In genomic region chr8:120505082-120505511, GRCm38 (mm10) we compare ENCODE assay signal across 7 mouse cellular contexts.
DNase-seq lines count a peak whose midpoint lies in the region; ATAC-seq and TF ChIP-seq lines count a peak whose summit lies in the region.

No protein-coding gene starts in this region.

- peaks cover 42% of the 10 kb centered on the region for H3K4me1 ChIP-seq in lung, postnatal 0 days (ENCODE audit: insufficient read depth, low read depth, low read length)
- peaks cover 100% of the 10 kb centered on the region for H3K4me1 ChIP-seq in embryonic facial prominence, embryonic 10.5 days
- peaks cover 89% of the 10 kb centered on the region for H3K4me1 ChIP-seq in intestine, embryonic 15.5 days (replicated peaks)
- H3K4me1 ChIP-seq in neural tube, embryonic 12.5 days, result peaks cover 100% of the 10 kb centered on the region

- no peak for TF ChIP-seq CTCF in lung, postnatal 0 days (IDR thresholded peaks at IDR 0.05)

- 0 out of 2 replicates have a peak overlapping the region, but pooled peaks have one; percentile 43 for H3K27ac ChIP-seq in lung, postnatal 0 days (ENCODE audit: low read length)
- H3K27ac ChIP-seq in embryonic facial prominence, embryonic 10.5 days (replicated peaks), result peak overlapping the region; percentile 65
- H3K27ac ChIP-seq in intestine, embryonic 15.5 days, result peak overlapping the region; percentile 68; the same call in 1 of the 2 replicates
- H3K27ac ChIP-seq in neural tube, embryonic 12.5 days, result peak overlapping the region; percentile 82

- no peak for ATAC-seq in lung, postnatal 0 days
- ATAC-seq in intestine, embryonic 15.5 days, result no peak
- ATAC-seq in neural tube, embryonic 12.5 days (ENCODE audit: low FRiP score, low read depth), result no peak

- no peak for TF ChIP-seq EP300 in lung, postnatal 0 days (IDR thresholded peaks at IDR 0.05)

- H3K27me3 ChIP-seq in lung, postnatal 0 days (replicated peaks; ENCODE audit: insufficient read depth, low read length), result no peaks in the 10 kb centered on the region
- H3K27me3 ChIP-seq in embryonic facial prominence, embryonic 10.5 days (replicated peaks; ENCODE audit: low read depth, poor library complexity, severe bottlenecking), result peaks cover 55% of the 10 kb centered on the region
- H3K27me3 ChIP-seq in intestine, embryonic 15.5 days (replicated peaks), result no peaks in the 10 kb centered on the region
- no peaks in the 10 kb centered on the region for H3K27me3 ChIP-seq in neural tube, embryonic 12.5 days (replicated peaks)

- H3K9me3 ChIP-seq in lung, postnatal 0 days (ENCODE audit: low read length), result no peaks in the 10 kb centered on the region
- H3K9me3 ChIP-seq in embryonic facial prominence, embryonic 10.5 days, result no peaks in the 10 kb centered on the region
- no peaks in the 10 kb centered on the region for H3K9me3 ChIP-seq in intestine, embryonic 15.5 days
- H3K9me3 ChIP-seq in neural tube, embryonic 12.5 days, result no peaks in the 10 kb centered on the region

- 9% methylated on average over 19 of the region's 19 CpGs for WGBS in lung, postnatal 0 days
- WGBS in embryonic facial prominence, embryonic 10.5 days, result 2% methylated on average over 19 of the region's 19 CpGs
- whole genome bisulfite sequencing in intestine, embryonic 15.5 days, result 7% methylated on average over 19 of the region's 19 CpGs
- WGBS in neural tube, embryonic 12.5 days, result under 1% methylated on average over 19 of the region's 19 CpGs

- H3K4me2 ChIP-seq in lung, postnatal 0 days (replicated peaks; ENCODE audit: low read depth, low read length), result peak overlapping the region; percentile 20
- H3K4me2 ChIP-seq in intestine, embryonic 15.5 days (replicated peaks), result peak overlapping the region; percentile 54
- peak overlapping the region; percentile 64 for H3K4me2 ChIP-seq in neural tube, embryonic 12.5 days (replicated peaks)

- no peak for DNase-seq in lung, postnatal 0 days (ENCODE audit: low spot score)
- no peak for DNase-seq in lung, adult 18-20 months
- DNase-seq in embryonic facial prominence, embryonic 10.5 days (ENCODE audit: low spot score), result peak; percentile 69
- DNase-seq in spleen, postnatal 4 days (ENCODE audit: low spot score in 2 of 2), result no peak
- no peak for DNase-seq in ovary, adult 18-20 months (ENCODE audit: low spot score)

- H3K4me3 ChIP-seq in lung, postnatal 0 days (ENCODE audit: low read depth, low read length), result 0 out of 2 replicates have a peak overlapping the region, but pooled peaks have one; percentile 0
- H3K4me3 ChIP-seq in embryonic facial prominence, embryonic 10.5 days, result peak overlapping the region; percentile 46
- peak overlapping the region; percentile 20; the same call in 1 of the 2 replicates for H3K4me3 ChIP-seq in intestine, embryonic 15.5 days (replicated peaks)
- H3K4me3 ChIP-seq in neural tube, embryonic 12.5 days, result peak overlapping the region; percentile 21

- no peak overlapping the region for H3K9ac ChIP-seq in lung, postnatal 0 days (replicated peaks; ENCODE audit: low read depth)
- peak overlapping the region; percentile 36; the same call in 1 of the 2 replicates for H3K9ac ChIP-seq in intestine, embryonic 15.5 days
- peak overlapping the region; percentile 48 for H3K9ac ChIP-seq in neural tube, embryonic 12.5 days

- no peaks in the 10 kb centered on the region for H3K36me3 ChIP-seq in lung, postnatal 0 days (ENCODE audit: insufficient read depth, low read length)
- H3K36me3 ChIP-seq in embryonic facial prominence, embryonic 10.5 days (replicated peaks), result no peaks in the 10 kb centered on the region
- H3K36me3 ChIP-seq in intestine, embryonic 15.5 days, result no peaks in the 10 kb centered on the region
- H3K36me3 ChIP-seq in neural tube, embryonic 12.5 days, result no peaks in the 10 kb centered on the region
